Mouse (Mus musculus): ENCODE results near the gene Mon1a. TPM values are rescaled to one million over a fixed set of nuclear protein-coding genes. Genes with fewer than 3 reads are reported as not detected.

Gene Mon1a
- polyA plus RNA-seq, 1 experiment from 2014 or later: 12.6 TPM

Other genes starting within 250 kb of the Mon1a start
- gene Slc38a3, start 218.6 kb upstream of the Mon1a start, polyA plus RNA-seq (2015; fragmentation: Nextera tagmentation; extraction: Ambion mirVana): 3.9 and 4.1 TPM in 2 replicates
- 0.54 and 0.93 TPM in 2 replicates for gene Gnat1, start 208.4 kb upstream of the Mon1a start, polyA plus RNA-seq (2015; fragmentation: Nextera tagmentation; extraction: Ambion mirVana)
- gene Sema3f, start 177.7 kb upstream of the Mon1a start, polyA plus RNA-seq (2015; fragmentation: Nextera tagmentation; extraction: Ambion mirVana): 12.3 and 13.7 TPM in 2 replicates
- 188 and 202 TPM in 2 replicates for gene Rbm5, start 117.2 kb upstream of the Mon1a start, polyA plus RNA-seq (2015; fragmentation: Nextera tagmentation; extraction: Ambion mirVana)
- gene Rbm6, start 14.9 kb upstream of the Mon1a start, polyA plus RNA-seq (2015; fragmentation: Nextera tagmentation; extraction: Ambion mirVana): 68.7 and 74.0 TPM in 2 replicates
- 4.4 TPM in 2 replicates for gene Mst1r, start 18.7 kb downstream of the Mon1a start, polyA plus RNA-seq (2015; fragmentation: Nextera tagmentation; extraction: Ambion mirVana)
- not detected in 2 replicates for gene Actl11, start 40.3 kb downstream of the Mon1a start, polyA plus RNA-seq (2015; fragmentation: Nextera tagmentation; extraction: Ambion mirVana)
- gene Camkv, start 47.5 kb downstream of the Mon1a start, polyA plus RNA-seq (2015; fragmentation: Nextera tagmentation; extraction: Ambion mirVana): 2.8 and 3.1 TPM in 2 replicates
- 26.8 and 31.5 TPM in 2 replicates for gene Traip, start 62.0 kb downstream of the Mon1a start, polyA plus RNA-seq (2015; fragmentation: Nextera tagmentation; extraction: Ambion mirVana)
- gene Uba7, start 87.4 kb downstream of the Mon1a start, polyA plus RNA-seq (2015; fragmentation: Nextera tagmentation; extraction: Ambion mirVana): 22.3 and 22.8 TPM in 2 replicates
- 3.5 and 3.6 TPM in 2 replicates for gene Gm20661, start 94.9 kb downstream of the Mon1a start, polyA plus RNA-seq (2015; fragmentation: Nextera tagmentation; extraction: Ambion mirVana)
- 68.7 and 76.6 TPM in 2 replicates for gene Inka1, start 97.7 kb downstream of the Mon1a start, polyA plus RNA-seq (2015; fragmentation: Nextera tagmentation; extraction: Ambion mirVana)
- gene Cdhr4, start 104.3 kb downstream of the Mon1a start, polyA plus RNA-seq (2015; fragmentation: Nextera tagmentation; extraction: Ambion mirVana): 5.2 and 6.1 TPM in 2 replicates
- gene Gm20662, start 108.2 kb downstream of the Mon1a start, polyA plus RNA-seq (2015; fragmentation: Nextera tagmentation; extraction: Ambion mirVana): 0.44 and 0.72 TPM in 2 replicates
- gene Ip6k1, start 114.3 kb downstream of the Mon1a start, polyA plus RNA-seq (2015; fragmentation: Nextera tagmentation; extraction: Ambion mirVana): 49.4 and 53.7 TPM in 2 replicates
- gene Gmppb, start 161.1 kb downstream of the Mon1a start, polyA plus RNA-seq (2015; fragmentation: Nextera tagmentation; extraction: Ambion mirVana): 28.6 and 30.9 TPM in 2 replicates
- 2.5 and 2.9 TPM in 2 replicates for gene Amigo3, start 165.0 kb downstream of the Mon1a start, polyA plus RNA-seq (2015; fragmentation: Nextera tagmentation; extraction: Ambion mirVana)
- gene Mst1, start 192.3 kb downstream of the Mon1a start, polyA plus RNA-seq (2015; fragmentation: Nextera tagmentation; extraction: Ambion mirVana): 0.25 and 0.35 TPM in 2 replicates
- 22.3 and 28.4 TPM in 2 replicates for gene Rnf123, start 195.2 kb downstream of the Mon1a start, polyA plus RNA-seq (2015; fragmentation: Nextera tagmentation; extraction: Ambion mirVana)
- 57.8 and 59.1 TPM in 2 replicates for gene Apeh, start 206.5 kb downstream of the Mon1a start, polyA plus RNA-seq (2015; fragmentation: Nextera tagmentation; extraction: Ambion mirVana)

Data from lung, embryonic 15.5 days (tissue).